Mouse (Mus musculus): ENCODE data around the gene Rprml. TPM values are rescaled to one million over a fixed set of nuclear protein-coding genes. Genes with fewer than 3 reads are reported as not detected.

The Rprml gene
- polyA plus RNA-seq, 1 experiment = 0.89 TPM

DNA sequence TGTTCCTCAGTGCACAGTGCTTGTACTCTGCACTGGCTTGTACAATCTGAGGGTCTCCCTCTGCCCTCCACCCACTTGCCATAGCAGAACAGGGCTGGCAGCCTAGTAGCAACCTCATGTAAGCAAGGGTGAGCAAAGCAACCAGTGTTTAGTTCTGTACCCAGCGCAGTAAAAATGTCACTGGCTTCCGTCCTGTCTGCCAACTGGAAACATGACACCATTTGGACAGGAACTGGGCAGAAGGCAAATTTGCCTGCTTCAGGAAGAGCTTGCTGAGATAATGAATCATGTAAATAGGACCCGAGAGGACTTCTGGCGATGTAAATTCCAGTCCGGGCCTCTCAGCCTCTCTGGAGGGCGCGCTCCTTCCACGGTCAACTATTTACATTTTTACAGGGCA is 3.6 kb upstream of the Rprml start:
- TF ChIP-seq CTCF (IDR thresholded peaks at IDR 0.05; ENCODE audit: borderline replicate concordance, extremely low read depth, insufficient read depth, insufficient read length) (no peak), POLR2A (IDR thresholded peaks at IDR 0.05; ENCODE audit: borderline replicate concordance, extremely low read depth, insufficient read depth, insufficient read length, poor library complexity, severe bottlenecking) (no peak)
- DNase-seq (ENCODE audit: low read depth) = no peak

DNA sequence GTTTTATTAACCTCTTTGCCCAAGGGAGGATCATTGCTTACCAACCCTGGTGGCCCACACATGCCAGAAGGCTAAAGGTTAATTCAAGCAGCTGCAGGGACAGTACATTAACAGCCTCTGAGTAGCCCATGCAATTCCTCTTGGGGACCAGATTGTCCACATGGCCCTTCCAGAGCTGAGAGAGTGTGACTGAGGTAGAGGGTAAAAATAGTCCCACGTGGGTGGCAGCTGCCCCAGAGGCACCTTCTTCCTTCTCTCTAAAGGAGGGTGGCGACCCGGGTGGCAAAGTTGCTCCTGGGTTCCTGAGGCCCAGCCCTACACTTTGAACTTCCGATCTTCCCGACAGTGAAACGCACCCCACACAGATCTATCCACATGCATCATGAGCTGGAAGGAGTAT is 3.1 kb upstream of the Rprml start:
- DNase-seq (ENCODE audit: low read depth) = no peak
- TF ChIP-seq POLR2A (IDR thresholded peaks at IDR 0.05; ENCODE audit: borderline replicate concordance, extremely low read depth, insufficient read depth, insufficient read length, poor library complexity, severe bottlenecking) = no peak
- TF ChIP-seq CTCF (IDR thresholded peaks at IDR 0.05; ENCODE audit: borderline replicate concordance, extremely low read depth, insufficient read depth, insufficient read length) = no peak

DNA sequence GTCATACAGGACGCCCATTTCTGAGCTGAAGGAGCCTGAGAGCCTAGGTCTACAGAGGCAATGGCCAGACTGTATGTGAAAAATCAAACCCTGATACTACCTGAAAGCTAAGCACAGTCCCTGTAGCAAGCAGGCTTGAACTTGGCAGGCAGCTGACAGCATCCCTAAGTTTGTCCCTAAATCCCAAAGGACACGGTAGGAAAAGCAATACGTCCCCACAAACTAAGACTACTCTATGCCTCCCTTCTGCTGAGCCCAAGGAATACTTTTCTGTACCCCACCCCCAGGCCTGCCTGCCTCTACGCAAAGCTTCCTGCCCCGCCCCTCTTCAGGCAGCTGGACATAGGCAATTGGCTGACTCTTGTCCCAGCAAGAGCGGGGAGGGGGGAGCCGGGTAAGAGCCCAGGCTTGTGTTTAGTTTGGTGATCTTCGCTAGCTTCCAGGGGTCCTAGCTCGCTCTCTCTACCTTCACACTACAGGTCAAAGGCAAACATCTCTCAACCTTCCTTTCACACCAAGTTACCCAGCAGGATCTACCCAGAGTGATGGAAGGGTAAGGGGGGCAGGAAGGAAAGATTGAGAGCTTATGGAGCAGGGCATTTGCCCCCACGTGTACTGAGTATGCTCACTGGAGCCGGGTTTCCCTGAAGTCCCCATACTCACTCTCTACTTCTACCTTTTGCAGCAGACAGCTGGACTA is 1.3 kb upstream of the Rprml start:
- no peak for DNase-seq (ENCODE audit: low read depth)
- TF ChIP-seq POLR2A (IDR thresholded peaks at IDR 0.05; ENCODE audit: borderline replicate concordance, extremely low read depth, insufficient read depth, insufficient read length, poor library complexity, severe bottlenecking) (no peak), CTCF (IDR thresholded peaks at IDR 0.05; ENCODE audit: borderline replicate concordance, extremely low read depth, insufficient read depth, insufficient read length) (no peak)

DNA sequence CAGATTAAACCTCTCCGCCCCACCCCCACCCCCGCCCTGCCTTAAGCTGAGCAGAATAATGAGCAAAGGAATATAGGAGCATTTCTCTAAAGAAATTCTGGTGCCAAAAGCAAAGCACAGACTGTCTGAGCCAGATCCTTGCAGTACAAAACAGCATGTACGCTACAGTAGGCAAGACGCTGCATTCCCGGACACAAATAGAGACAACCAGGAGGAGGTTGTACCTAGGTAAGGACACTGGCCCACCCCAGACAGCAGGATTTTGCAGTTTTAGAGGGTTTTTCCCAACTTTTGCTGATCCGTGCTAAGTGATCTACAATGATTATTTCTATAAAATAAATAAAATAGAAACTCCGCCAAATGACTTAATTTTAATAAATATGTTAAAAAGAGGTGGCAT is 714 bp upstream of the Rprml start:
- peak; percentile 5 for DNase-seq (ENCODE audit: low read depth)
- no peak for TF ChIP-seq CTCF (IDR thresholded peaks at IDR 0.05; ENCODE audit: borderline replicate concordance, extremely low read depth, insufficient read depth, insufficient read length)
- TF ChIP-seq POLR2A (IDR thresholded peaks at IDR 0.05; ENCODE audit: borderline replicate concordance, extremely low read depth, insufficient read depth, insufficient read length, poor library complexity, severe bottlenecking) = no peak

DNA sequence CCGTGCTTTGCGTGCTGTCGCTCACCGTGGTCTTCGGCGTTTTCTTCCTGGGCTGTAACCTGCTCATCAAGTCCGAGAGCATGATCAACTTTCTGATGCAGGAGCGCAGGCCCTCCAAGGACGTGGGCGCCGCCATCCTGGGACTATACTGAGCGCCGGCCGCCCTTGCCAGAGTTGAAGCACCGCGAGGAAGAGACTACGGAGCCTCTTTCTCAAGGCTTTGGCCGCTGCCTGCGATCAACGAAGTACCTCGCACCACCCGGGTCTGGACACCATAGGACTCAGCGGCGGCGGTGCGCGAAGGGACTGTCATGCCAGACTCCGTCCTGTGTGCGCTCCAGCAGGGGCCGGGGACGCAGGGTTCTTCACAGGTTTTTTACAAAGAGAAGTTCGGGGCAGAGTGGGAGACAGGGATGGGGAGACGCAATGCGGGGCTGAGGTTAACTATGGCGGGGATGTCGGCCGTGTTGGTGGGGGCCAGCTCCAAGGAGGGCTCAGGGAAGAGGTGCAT is 668 bp downstream of the Rprml start:
- peak; percentile 7 for DNase-seq (ENCODE audit: low read depth)
- no peak for TF ChIP-seq POLR2A (IDR thresholded peaks at IDR 0.05; ENCODE audit: borderline replicate concordance, extremely low read depth, insufficient read depth, insufficient read length, poor library complexity, severe bottlenecking)
- TF ChIP-seq CTCF (IDR thresholded peaks at IDR 0.05; ENCODE audit: borderline replicate concordance, extremely low read depth, insufficient read depth, insufficient read length) = no peak

DNA sequence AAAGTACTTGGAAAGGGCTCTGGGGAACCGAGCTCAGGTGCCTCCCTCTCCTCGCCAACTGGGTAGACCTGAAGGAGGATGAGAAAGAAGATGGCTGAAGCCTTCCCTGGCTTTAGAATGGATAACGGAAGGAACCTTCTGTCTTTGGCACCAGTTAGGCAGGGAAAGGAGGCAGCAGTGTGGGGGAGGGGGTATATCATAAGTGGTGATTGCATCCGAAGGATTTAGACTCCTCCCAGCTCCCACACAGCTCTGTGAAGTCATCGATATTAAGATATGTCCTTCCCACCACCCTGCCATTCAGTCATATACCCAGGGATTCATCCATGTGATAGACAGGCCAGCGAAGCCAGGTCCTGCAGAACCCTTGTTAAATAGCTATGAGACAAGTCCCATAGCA is 2.1 kb downstream of the Rprml start:
- TF ChIP-seq CTCF (IDR thresholded peaks at IDR 0.05; ENCODE audit: borderline replicate concordance, extremely low read depth, insufficient read depth, insufficient read length) = no peak
- TF ChIP-seq POLR2A (IDR thresholded peaks at IDR 0.05; ENCODE audit: borderline replicate concordance, extremely low read depth, insufficient read depth, insufficient read length, poor library complexity, severe bottlenecking) = no peak
- no peak for DNase-seq (ENCODE audit: low read depth)

DNA sequence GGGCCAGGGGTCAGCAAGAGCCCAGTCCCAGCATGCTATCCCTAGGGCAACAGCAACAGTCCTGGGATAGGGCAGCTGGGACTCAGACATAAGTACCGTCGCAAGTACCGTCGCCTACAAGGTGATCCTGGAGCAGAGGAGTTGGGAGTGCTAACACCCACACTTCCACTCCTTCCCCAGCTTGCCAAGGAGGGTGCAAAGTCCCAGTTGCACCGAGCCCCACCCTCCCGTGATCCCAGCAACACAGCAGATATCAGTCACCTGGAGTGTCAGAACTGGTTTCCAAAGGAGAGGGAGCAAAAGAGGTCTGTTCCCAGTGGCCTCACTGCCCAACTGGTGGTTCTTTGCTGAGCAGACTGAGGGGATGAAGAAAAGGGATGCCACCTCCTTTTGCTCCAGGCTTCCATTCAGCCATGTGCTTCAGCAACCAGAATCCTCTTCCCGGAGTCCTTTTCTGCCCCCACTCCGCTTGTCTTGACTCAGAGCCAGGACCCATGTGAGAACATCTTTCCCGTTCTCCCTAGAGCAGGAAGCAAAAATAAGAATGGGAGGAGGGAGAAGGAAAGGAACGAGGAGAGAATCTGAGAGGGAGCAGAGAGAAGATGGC is 4.1 kb downstream of the Rprml start:
- peak; percentile 6 for DNase-seq (ENCODE audit: low read depth)
- no peak for TF ChIP-seq POLR2A (IDR thresholded peaks at IDR 0.05; ENCODE audit: borderline replicate concordance, extremely low read depth, insufficient read depth, insufficient read length, poor library complexity, severe bottlenecking)
- TF ChIP-seq CTCF (IDR thresholded peaks at IDR 0.05; ENCODE audit: borderline replicate concordance, extremely low read depth, insufficient read depth, insufficient read length) = no peak

DNA sequence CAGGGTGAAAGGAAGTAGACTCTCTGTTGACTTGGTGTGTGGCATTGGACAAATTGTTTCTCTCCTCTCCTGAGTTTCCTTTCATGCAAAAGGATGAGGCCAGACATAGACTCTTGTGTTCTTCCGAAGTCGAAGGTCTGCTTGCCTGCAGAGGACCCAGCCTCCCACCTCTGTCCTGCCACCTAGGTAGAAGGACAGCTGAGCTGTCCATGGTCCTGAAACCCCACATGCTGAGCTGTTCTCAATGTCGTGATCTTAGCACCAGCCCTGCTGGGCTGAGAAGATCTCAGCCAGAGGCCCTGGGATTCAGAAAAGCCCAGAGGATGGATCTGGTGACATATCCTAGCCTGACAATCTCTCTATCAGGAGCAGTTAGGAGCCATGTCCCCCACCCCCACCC is 7.2 kb downstream of the Rprml start:
- TF ChIP-seq POLR2A (IDR thresholded peaks at IDR 0.05; ENCODE audit: borderline replicate concordance, extremely low read depth, insufficient read depth, insufficient read length, poor library complexity, severe bottlenecking) = no peak
- no peak for TF ChIP-seq CTCF (IDR thresholded peaks at IDR 0.05; ENCODE audit: borderline replicate concordance, extremely low read depth, insufficient read depth, insufficient read length)
- DNase-seq (ENCODE audit: low read depth) = peak; percentile 31

DNA sequence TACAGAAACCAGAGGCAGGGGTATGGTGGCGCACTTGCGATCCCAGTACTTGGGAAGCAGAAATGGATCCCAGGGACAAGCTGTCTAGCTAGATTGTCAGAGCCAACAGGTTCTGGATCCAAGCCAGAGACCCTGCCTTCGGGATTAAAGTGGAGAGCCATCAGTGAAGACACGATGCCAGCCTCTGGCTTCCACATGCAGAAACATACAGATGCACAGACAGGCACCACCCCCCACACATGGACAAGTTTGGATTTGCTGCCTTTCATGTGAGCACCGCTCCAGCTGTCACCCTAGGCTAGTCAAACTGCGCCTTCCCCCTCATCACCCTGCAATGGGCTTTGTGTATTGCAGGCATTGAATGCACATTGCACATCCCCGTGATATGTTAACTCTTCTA is 8.8 kb downstream of the Rprml start:
- DNase-seq (ENCODE audit: low read depth) = peak; percentile 66
- TF ChIP-seq POLR2A (IDR thresholded peaks at IDR 0.05; ENCODE audit: borderline replicate concordance, extremely low read depth, insufficient read depth, insufficient read length, poor library complexity, severe bottlenecking) (no peak), CTCF (IDR thresholded peaks at IDR 0.05; ENCODE audit: borderline replicate concordance, extremely low read depth, insufficient read depth, insufficient read length) (no peak)

DNA sequence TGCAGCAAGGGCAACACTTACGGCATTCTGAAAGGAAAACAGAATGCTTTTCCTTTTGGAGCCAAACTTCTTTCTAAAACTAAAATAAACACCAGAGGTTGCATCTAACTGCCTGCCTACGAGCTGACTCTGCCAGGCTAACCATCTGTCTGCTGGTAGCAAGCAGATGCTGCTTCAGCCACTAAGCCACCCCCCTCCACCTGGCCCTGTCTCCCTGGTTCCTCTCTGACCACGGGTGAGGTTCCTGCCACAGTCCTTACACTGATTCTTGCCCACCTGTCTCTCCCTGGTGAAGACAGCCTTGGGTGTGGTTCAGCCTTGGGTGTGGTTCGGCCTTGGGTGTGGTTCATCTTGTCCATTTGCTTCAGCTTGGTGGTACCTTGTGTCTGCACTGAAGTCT is 12.5 kb downstream of the Rprml start:
- peak; percentile 52 for DNase-seq (ENCODE audit: low read depth)
- TF ChIP-seq CTCF (IDR thresholded peaks at IDR 0.05; ENCODE audit: borderline replicate concordance, extremely low read depth, insufficient read depth, insufficient read length) = no peak
- no peak for TF ChIP-seq POLR2A (IDR thresholded peaks at IDR 0.05; ENCODE audit: borderline replicate concordance, extremely low read depth, insufficient read depth, insufficient read length, poor library complexity, severe bottlenecking)

DNA sequence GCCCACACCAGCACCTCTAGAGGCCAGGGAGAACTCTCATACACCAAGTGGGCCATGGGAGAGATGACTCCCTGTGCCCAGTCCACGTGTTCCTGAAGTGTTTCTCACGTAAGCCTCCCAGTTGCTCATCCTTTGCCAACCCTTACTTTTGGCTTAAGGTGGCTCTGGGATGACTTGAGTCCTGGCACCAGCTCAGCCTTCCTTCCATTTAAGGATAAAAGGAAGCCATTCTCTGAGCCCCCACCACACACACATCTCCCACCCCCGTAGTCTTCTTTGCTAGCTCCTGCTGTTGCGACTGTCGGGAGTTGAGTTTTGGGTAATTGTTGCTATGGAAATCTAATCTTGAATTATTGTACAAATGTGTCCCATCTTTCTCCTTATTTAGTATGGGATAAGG is 13.2 kb downstream of the Rprml start:
- no peak for DNase-seq (ENCODE audit: low read depth)
- TF ChIP-seq POLR2A (IDR thresholded peaks at IDR 0.05; ENCODE audit: borderline replicate concordance, extremely low read depth, insufficient read depth, insufficient read length, poor library complexity, severe bottlenecking) = no peak
- TF ChIP-seq CTCF (IDR thresholded peaks at IDR 0.05; ENCODE audit: borderline replicate concordance, extremely low read depth, insufficient read depth, insufficient read length) = no peak

DNA sequence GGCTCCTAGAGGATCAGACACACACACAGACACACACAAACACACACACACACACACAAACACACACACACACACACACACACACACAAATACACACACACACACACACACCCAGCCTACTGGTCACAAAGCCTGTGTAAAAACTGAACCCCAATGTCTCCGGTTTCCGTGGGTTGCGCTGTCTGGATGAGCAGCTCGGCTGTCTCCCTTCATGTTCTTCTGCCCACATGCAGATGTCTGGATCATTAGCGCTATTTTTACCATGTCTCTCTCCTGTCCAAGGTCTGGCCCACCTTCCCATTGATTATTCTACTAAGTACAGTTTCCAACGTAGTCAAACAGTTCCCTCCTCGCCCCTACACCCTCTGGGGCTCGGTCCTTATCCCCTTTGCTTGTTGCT is 13.7 kb downstream of the Rprml start:
- DNase-seq (ENCODE audit: low read depth) = no peak
- TF ChIP-seq POLR2A (IDR thresholded peaks at IDR 0.05; ENCODE audit: borderline replicate concordance, extremely low read depth, insufficient read depth, insufficient read length, poor library complexity, severe bottlenecking) (no peak), CTCF (IDR thresholded peaks at IDR 0.05; ENCODE audit: borderline replicate concordance, extremely low read depth, insufficient read depth, insufficient read length) (no peak)
